Mouse (Mus musculus) Muller cell, postnatal 12 days (primary cell): ENCODE measurements at regions not wholly inside any gene's neighbourhood (a gene's known extent, or its start where the extent isn't known, plus 50 kb on each side); places are given as distances from the start of the nearest gene placed in this dataset.
A peak's percentile ranks its signal among the peaks of the same experiment; 100 is the strongest.

ENCODE experiments used
- DNase-seq: peaks from one replicate; pipeline ENCODE4 v3.0.0-alpha.2; 2015; ENCODE audit errors: inconsistent ontology term

GRCm38 (mm10) chr13:42590415-42590814 lies 90.0 kb upstream of the Phactr1 start:
- DNase-seq = no peak

- no peak for DNase-seq
Measured at GRCm38 (mm10) chr13:42592945-42593344, 87.5 kb upstream of the Phactr1 start.

GRCm38 (mm10) chr13:42593488-42594170 lies 86.8 kb upstream of the Phactr1 start:
- no peak for DNase-seq

- no peak for DNase-seq
Measured at GRCm38 (mm10) chr13:42595180-42595579, 85.2 kb upstream of the Phactr1 start.

GRCm38 (mm10) chr13:42597781-42598180 lies 82.6 kb upstream of the Phactr1 start:
- DNase-seq = no peak

GRCm38 (mm10) chr13:42603308-42603707 lies 77.1 kb upstream of the Phactr1 start:
- DNase-seq = no peak

- no peak for DNase-seq
Measured at GRCm38 (mm10) chr13:42607735-42608134, 72.7 kb upstream of the Phactr1 start.

- no peak for DNase-seq
Measured at GRCm38 (mm10) chr13:42608963-42609362, 71.5 kb upstream of the Phactr1 start.

- no peak for DNase-seq
Measured at GRCm38 (mm10) chr13:42613326-42613725, 67.1 kb upstream of the Phactr1 start.

GRCm38 (mm10) chr13:42615826-42616225 lies 64.6 kb upstream of the Phactr1 start:
- DNase-seq = no peak

- DNase-seq = no peak
Measured at GRCm38 (mm10) chr13:42617225-42617624, 63.2 kb upstream of the Phactr1 start.

GRCm38 (mm10) chr13:42617844-42618243 lies 62.6 kb upstream of the Phactr1 start:
- DNase-seq = no peak

- DNase-seq = no peak
Measured at GRCm38 (mm10) chr13:42619555-42620280, 60.7 kb upstream of the Phactr1 start.

GRCm38 (mm10) chr13:42623491-42623890 lies 56.9 kb upstream of the Phactr1 start:
- peak; percentile 30 for DNase-seq
